ENCODE assay signal across 15 mouse cellular contexts in the genomic region with DNA sequence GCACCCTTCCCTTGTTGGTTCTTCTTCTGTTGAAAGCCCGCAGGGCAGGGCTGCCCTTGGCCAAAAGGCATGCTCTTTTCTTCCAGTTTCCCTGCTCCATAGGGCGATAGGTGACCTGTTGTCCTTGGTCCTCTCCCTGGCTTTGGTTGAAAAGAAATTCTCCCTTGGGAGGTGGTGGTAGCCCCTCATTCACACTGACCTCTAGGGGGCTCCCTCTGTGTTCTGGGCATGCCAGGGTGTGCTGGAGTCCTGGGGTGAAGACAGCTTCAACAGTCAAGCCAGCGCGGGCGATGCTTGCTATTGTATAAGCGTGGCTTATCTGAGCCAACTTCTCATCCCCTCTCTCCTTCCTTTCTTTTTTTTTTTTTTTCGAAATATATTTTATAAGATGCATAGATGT. TPM values are rescaled to one million over a fixed set of nuclear protein-coding genes. Genes with fewer than 3 reads are reported as not detected.
DNase-seq lines count a peak whose midpoint lies in the region; TF ChIP-seq lines count a peak whose summit lies in the region.
"Had no signal": no experiment of that assay in that cellular context is flagged by ENCODE, and none has a peak within 500 bp of the region (broad histone marks: within the 10 kb centered on the region; RNA-seq: fewer than 3 reads in every experiment).

No protein-coding gene starts in this region.

- no peak for DNase-seq in gastrocnemius, adult 2 months
- no peak for DNase-seq in gastrocnemius, adult 8-10 months (ENCODE audit: low spot score in 2 of 2)
- peak; percentile 31 for DNase-seq in thymus, adult 2 months
- no peak for DNase-seq in thymus, adult 18-20 months
- DNase-seq in lung, postnatal 14 days: peak; percentile 14
- DNase-seq in cerebellum, adult 18-20 months: no peak
- no peak for DNase-seq in cerebellum, adult 8-10 months
- no peak for DNase-seq in adrenal gland, adult 2 months
- DNase-seq: cerebellum, adult 11 months; gastrocnemius, postnatal 25 days; heart, postnatal 14 days; kidney, adult 18-20 months; layer of hippocampus, adult 9-11 months had no signal

- no peaks in the 10 kb centered on the region for H3K36me3 ChIP-seq in thymus, adult 2 months (ENCODE audit: control insufficient read depth, insufficient read depth, low read length)
- H3K36me3 ChIP-seq: limb, embryonic 12.5 days; neural tube, embryonic 13.5 days had no signal

- H3K27me3 ChIP-seq in thymus, adult 2 months (ENCODE audit: control insufficient read depth, insufficient read depth, low read length): no peaks in the 10 kb centered on the region
- H3K27me3 ChIP-seq: limb, embryonic 12.5 days; neural tube, embryonic 13.5 days had no signal

- no peak overlapping the region for H3K4me3 ChIP-seq in gastrocnemius, adult 2 months
- no peak overlapping the region for H3K4me3 ChIP-seq in thymus, adult 2 months (ENCODE audit: control insufficient read depth, insufficient read depth, low read length)
- H3K4me3 ChIP-seq: limb, embryonic 12.5 days; neural tube, embryonic 13.5 days had no signal

- 64% methylated on average over 7 of the region's 7 CpGs for WGBS in thymus, adult 2 months

- no peak for TF ChIP-seq POLR2A in thymus, adult 2 months (IDR thresholded peaks at IDR 0.05; ENCODE audit: control insufficient read depth, extremely low read depth, insufficient read depth, low read length, poor library complexity)

- intact Hi-C loops in gastrocnemius, adult 2 months (cut with DNase I): no loop called here

- H3K4me1 ChIP-seq in thymus, adult 2 months (replicated peaks; ENCODE audit: control insufficient read depth, insufficient read depth, low read length): no peaks in the 10 kb centered on the region
- H3K4me1 ChIP-seq: limb, embryonic 12.5 days; neural tube, embryonic 13.5 days had no signal

- TF ChIP-seq CTCF in gastrocnemius, adult 2 months (IDR thresholded peaks at IDR 0.05): peak; percentile 40
- TF ChIP-seq CTCF in thymus, adult 2 months (IDR thresholded peaks at IDR 0.05; ENCODE audit: borderline replicate concordance, control insufficient read depth, extremely low read depth, insufficient read depth, low read length, poor library complexity): peak; percentile 47; the same call in 1 of the 2 replicates

- no peak overlapping the region for H3K27ac ChIP-seq in gastrocnemius, adult 2 months
- H3K27ac ChIP-seq in thymus, adult 2 months (ENCODE audit: control insufficient read depth, insufficient read depth, low read length): no peak overlapping the region
- H3K27ac ChIP-seq: limb, embryonic 12.5 days; neural tube, embryonic 13.5 days had no signal

RNA-seq across cellular contexts. Expression of gene Dis3l2, which starts 6.7 kb away (rescaled TPM):
- total RNA-seq in gastrocnemius, adult 2 months (2021): 10 to 100 TPM; 11.7 to 14.2 TPM
- 10 to 100 TPM; 11.8 to 13.5 (median 13.4) TPM for total RNA-seq in gastrocnemius, adult 8-10 months (2022)
- 19.8 and 21.8 TPM in 2 replicates for polyA plus RNA-seq in thymus, adult 2 months (2012; rRNA removed)
- 10 to 100 TPM; 14.8 to 14.9 TPM for total RNA-seq in adrenal gland, adult 2 months (2021)
- 8.4 and 11.2 TPM in 2 replicates for polyA plus RNA-seq in adrenal gland, adult 2 months (2012; rRNA removed)

RNA-seq across cellular contexts. Expression of gene Nppc, which starts 26.6 kb away (rescaled TPM):
- total RNA-seq in gastrocnemius, adult 2 months (2021): 1 to 10 TPM in 1 of 2 experiments, under 1 TPM in 1; 0.36 to 1.0 TPM
- total RNA-seq in gastrocnemius, adult 8-10 months (2022): under 1 TPM; 0.38 to 0.92 (median 0.48) TPM
- polyA plus RNA-seq in thymus, adult 2 months (2012; rRNA removed): 0.89 and 1.2 TPM in 2 replicates
- total RNA-seq in adrenal gland, adult 2 months (2021): under 1 TPM in 1 of 2 experiments, not detected in 1; 0.55 TPM
- 0.44 and 0.45 TPM in 2 replicates for polyA plus RNA-seq in adrenal gland, adult 2 months (2012; rRNA removed)

Comparison
In these comparisons a context has a peak if more than half of its experiments do, and no peak if none do; other contexts are left out.
1. DNase-seq: peak in thymus, adult 2 months (single experiment) and lung, postnatal 14 days (single experiment); none in gastrocnemius, adult 2 months (single experiment), gastrocnemius, adult 8-10 months (0 of 2), thymus, adult 18-20 months (0 of 2), cerebellum, adult 18-20 months (0 of 2), cerebellum, adult 8-10 months (single experiment) and adrenal gland, adult 2 months (single experiment).